Mouse (Mus musculus) left cerebral cortex, adult 18-20 months (tissue): Measurements from ENCODE around the gene Hspa12b. TPM values are rescaled to one million over a fixed set of nuclear protein-coding genes. Genes with fewer than 3 reads are reported as not detected.
A peak's percentile ranks its signal among the peaks of the same experiment; 100 is the strongest.

Experiments used
- DNase-seq, 2 experiments: peaks; one replicate each; pipeline ENCODE4 v3.0.0; 2021 to 2022; ENCODE audit warnings: low spot score in 2 of 2, mixed read lengths in 1 of 2
- total RNA-seq, 2 experiments: library from RNA; stranded (reverse); gene quantifications; 2 replicates each; pipeline ENCODE4 v1.2.3; 2021

The Hspa12b gene
- total RNA-seq, 2 experiments from 2014 or later: 8.4 to 10.2 TPM

DNA sequence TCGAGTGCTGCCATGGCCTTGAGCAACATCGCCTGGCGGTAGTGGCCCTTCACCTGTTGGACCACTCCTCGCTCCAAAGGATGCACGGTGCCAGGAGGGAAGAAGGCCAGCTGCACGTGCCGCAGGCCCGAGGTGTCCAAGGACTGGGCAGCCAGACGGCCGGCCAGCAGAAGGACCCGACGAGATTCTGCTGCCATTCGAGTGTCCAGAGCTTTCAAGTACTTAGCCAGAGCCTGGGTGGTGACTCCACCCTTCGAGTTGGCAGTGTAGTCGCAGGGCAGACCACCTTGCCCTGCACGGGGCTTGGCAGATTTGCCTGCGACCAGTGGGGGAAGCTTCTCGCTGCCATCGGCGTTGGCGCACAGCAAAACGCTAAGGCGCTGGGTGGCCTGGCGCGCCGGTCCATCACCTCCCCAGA lies 51.8 kb downstream of the Hspa12b start:
- DNase-seq: peak in 1 of 2 experiments; percentile 23

DNA sequence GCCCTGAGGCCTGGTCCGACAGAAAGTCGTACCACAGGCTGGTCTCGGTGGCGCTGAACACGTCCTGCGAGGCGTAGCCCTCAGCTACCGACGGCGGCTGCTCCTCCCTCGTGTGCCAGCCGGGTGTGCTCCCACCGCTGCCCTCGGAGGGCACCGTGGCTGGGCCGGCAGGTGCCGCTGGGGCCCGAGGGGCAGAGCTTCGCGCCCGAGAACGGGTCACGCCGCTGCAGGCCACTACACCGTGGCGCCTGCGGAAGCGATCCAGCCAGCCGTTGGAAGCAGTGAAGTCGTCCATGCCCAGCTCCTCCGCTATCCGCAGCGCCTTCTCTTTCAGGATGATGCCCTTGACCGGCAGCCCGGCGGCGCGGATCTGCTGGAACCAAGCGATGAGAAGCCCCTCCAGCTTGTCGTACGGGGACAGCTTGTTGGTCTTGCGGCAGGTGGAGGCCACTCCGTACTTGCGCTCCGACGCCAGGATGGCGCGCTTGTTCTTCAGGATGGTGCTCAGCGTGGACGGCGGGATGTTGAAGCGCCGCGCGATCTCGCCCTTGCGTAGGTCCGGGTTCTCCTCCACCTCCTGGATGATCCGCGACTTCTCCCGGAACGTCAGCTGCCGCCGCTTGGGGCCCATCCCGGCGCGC lies 52.3 kb downstream of the Hspa12b start:
- peak; percentile 42 to 58 for DNase-seq

DNA sequence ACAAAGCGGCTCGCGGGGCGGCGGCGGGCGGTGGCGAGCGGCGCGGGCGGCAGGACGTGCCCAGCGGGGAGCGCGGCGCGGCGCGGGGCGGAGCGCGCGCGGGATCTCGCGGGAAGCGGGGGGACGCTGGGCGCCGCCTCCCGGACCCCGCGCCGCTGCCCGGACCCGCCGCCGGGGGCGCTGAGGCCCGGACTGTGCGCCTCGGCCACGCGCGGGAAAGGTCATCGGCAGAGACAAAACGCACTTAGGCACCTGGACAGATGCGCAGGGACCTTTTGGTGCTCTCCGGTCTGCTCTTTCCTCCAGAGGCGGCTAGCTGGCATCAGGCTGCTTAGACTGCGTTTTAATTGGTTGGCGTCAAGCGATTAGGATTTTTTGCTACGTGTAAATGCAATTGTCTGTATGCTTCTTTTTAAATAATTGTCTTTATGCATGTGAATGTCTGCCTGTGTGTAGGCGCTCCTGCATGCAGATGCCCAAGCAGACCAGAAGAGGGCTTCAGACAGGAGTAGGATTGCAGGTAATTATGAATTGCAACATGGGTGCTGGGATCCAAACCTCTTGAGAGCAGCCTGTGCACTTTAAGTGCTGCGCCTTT lies 53.0 kb downstream of the Hspa12b start, which contains the start of gene Cenpb:
TSS of gene Cenpb (minus strand) at position 78 of the 598 bp plus-strand sequence.
- DNase-seq: peak; percentile 77 to 86

DNA sequence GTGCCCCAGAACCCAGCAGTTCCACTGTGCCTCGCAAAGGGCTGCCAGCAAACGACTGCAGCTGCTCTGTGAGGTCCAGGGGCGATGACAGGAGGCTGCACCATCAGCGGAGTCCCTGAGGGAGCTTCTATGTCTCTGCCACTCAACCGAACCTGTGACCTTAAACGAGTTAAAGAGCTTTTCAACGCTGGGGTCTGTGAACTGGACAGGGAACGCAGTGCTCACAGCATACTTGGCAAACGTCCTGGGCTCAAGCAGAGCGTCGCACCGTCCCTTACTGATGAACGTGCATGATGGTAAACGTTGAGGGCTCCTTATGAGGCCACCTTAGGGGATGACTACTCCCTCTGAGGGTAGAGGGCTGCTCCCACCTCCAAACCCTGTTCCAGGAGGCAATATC lies 59.3 kb downstream of the Hspa12b start:
- no peak for DNase-seq

DNA sequence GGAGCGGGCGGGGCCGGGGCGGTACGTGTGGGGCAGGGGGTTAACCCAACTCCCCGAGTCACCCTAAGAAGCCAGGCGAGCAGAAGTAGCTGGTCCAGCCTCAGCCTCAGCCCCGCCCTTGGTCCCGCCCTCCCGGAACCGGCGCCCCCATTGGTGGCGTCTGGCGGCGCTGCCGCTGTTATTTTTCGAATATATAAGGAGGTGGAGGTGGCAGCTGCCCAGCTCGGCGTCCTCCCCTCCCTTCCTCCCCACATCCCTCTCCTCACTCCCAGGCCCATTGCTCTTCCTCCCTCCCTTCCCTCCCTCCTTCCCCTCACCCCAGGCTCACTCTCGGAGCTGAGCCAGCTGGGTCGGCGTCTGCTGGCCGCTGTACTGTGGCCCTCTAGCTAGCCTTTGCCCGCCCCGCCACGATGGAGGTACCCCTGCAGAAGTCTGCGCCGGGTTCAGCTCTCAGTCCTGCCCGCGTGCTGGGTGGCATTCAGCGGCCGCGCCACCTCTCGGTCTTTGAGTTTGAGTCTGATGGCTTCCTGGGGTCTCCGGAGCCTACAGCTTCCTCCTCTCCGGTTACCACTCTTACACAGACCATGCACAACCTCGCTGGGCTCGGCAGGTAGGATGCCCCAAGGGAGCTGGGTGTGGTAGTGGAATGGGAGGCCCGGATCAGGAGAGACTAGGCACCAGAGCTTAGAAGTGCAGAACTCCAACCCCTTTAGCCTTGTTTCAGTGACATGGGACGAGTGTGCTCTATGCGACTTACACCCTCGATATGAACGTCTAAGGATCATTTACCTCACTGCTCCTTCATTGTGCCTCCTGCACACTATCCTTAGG lies 59.9 kb downstream of the Hspa12b start, which contains the start of the genes Cdc25b and Spef1:
TSS of gene Cdc25b (plus strand) at position 179 of the 831 bp plus-strand sequence.
TSS of gene Spef1 (minus strand) at position 512 of the 831 bp plus-strand sequence.
- DNase-seq: peak; percentile 73 to 84

DNA sequence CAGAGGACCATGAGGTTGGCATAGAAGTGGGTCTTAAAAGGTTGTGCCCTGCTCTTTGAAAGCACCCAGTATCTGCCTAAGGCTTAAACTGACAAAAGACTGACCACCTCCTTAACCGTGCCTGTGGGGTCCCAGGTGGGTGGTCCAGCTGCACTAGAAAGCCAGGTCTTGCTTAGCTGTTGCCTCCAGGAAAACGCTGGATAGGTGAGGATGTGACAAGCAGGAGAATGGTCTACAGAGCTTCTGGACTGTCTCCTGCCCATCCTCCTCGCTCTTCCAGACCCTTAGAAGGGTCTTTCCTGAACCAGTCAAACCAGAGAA lies 60.5 kb downstream of the Hspa12b start:
- DNase-seq: no peak

DNA sequence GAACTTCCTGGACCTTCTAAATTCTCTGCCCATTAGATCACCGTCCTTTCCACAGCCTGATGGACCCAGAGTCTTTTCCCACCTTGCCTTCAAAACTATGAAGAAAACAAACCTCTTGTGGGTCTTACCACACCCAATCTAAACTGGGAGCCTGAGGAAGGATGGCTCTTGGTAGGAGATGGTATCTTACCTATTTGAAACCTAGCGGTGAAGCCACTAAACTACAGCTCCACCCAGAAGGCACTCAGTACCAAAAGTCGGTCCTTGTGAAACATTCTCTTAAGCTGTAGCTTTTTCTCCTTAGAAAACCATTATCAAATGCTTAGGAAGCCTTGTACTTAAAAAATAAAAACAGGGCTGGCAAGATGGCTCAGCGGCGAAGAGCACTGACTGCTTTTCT lies 61.2 kb downstream of the Hspa12b start:
- no peak for DNase-seq

DNA sequence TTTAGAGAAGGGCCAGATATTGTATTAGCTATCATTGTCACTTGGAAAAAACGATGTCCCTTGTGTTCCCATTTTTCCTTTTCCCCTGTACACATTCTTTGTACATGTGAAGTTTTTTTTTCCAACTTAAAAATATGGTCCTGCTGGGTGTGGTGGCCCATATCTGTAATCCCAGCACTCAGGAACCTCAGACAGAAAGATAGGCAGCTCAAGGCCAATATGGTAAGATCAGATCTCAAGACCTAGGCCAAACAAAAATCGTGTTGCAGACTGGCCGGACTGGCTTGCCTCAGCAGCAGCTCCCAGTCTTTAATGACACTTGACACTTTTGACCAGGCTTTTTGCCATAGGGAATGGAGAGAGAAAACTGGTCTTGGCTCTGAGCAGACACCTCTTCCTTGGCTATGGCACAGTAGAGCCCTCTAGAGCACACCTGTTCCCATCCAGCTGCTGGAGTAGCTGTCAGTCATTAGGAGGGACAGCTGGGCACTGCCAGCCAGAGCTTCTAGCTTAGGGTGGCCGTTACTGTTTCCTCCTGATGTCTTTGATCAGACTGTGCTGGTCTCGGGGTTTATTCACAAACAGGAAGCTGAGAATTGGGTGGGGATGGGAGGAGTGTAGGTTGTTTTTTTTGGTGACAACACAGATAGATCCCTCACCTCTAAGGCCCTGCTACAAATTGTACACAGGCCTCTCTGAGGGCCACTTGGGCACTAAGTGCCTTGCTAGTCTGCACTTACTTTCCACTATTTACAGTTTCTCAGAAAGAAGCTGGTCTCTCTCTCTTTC lies 62.6 kb downstream of the Hspa12b start:
- DNase-seq: no peak

DNA sequence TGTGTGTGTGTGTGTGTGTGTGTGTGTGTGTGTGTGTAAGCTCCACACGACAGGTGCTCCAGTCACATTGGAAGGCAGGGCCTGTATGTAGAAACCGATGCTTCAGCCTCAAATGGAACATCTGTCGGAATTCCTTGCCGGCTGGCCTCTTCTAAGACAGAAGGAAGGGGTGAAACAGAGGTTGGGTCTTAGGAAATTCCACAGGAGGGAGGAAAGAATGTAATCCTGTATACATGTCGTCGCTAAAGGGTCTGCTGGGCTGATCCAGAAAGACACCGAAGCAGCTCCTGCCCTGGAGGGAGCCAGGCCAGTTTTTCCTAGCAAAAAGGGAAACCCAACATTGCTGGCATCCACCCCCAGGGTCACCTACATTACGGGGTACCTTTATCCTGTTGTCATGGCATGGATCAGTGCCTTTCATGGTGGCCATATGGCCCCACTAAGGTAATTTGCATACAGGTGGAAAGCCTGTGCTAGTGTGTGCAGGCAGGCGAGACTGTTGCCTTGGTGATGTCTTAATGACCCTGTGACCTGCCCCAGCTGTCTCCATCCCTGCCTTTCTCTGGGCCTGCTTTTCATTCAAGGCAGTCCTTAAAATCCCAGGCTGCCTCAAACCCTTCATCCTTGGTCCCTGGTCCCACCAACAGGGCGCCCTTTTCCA lies 63.4 kb downstream of the Hspa12b start:
- no peak for DNase-seq

DNA sequence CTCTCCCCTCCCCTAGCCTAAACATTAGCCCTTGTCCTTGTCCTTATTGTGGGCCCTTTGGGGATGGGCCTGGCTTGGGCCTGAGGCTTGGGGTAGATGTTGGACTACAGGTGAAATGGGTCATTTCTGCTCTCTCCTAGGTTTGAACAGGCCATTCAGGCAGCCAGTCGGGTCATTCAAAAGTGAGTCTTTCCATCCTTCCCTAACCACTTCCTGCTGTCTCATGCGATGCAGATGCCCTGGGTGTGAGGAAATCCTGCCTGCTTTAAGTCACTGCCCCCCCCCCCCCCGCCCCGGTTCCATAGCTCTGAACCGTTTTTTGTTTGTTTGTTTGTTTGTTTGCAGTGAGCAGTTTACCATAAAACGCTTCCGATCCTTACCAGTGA lies 63.9 kb downstream of the Hspa12b start:
- no peak for DNase-seq

Other genes with a start within 250 kb of the Hspa12b start
- gene 4930402H24Rik, start 220.9 kb upstream of the Hspa12b start, total RNA-seq: 10 to 100 TPM; 68.4 to 68.5 TPM
- gene Atrn, start 220.8 kb upstream of the Hspa12b start, total RNA-seq: 100 to 1,000 TPM; 109 to 110 TPM
- gene Gfra4, start 84.2 kb upstream of the Hspa12b start, total RNA-seq: 10 to 100 TPM; 53.4 to 58.4 TPM
- 10 to 100 TPM in 1 of 2 experiments, 1 to 10 TPM in 1; 6.4 to 12.4 TPM for gene Adam33, start 63.5 kb upstream of the Hspa12b start, total RNA-seq
- gene Siglec1, start 40.5 kb upstream of the Hspa12b start, total RNA-seq: under 1 TPM; 0.53 to 0.80 TPM
- gene Gm11037, start 6.2 kb downstream of the Hspa12b start, total RNA-seq: not detected
- gene 1700037H04Rik, start 32.8 kb downstream of the Hspa12b start, total RNA-seq: 10 to 100 TPM; 69.3 to 85.6 TPM
- 10 to 100 TPM; 64.2 to 64.3 TPM for gene Cenpb, start 52.8 kb downstream of the Hspa12b start, total RNA-seq
- 10 to 100 TPM; 15.2 to 21.6 TPM for gene Cdc25b, start 59.7 kb downstream of the Hspa12b start, total RNA-seq
- gene Spef1, start 60.0 kb downstream of the Hspa12b start, total RNA-seq: 1 to 10 TPM; 7.6 to 9.2 TPM
- 10 to 100 TPM; 23.1 to 25.1 TPM for gene Ap5s1, start 79.8 kb downstream of the Hspa12b start, total RNA-seq
- 1 to 10 TPM; 5.9 to 6.3 TPM for gene Mavs, start 106.8 kb downstream of the Hspa12b start, total RNA-seq
- gene Pank2, start 135.2 kb downstream of the Hspa12b start, total RNA-seq: 10 to 100 TPM; 64.8 to 65.1 TPM
- 10 to 100 TPM; 40.7 to 41.8 TPM for gene Rnf24, start 225.6 kb downstream of the Hspa12b start, total RNA-seq